Mouse (Mus musculus): ENCODE measurements around the gene Lmnb2. TPM values are rescaled to one million over a fixed set of nuclear protein-coding genes. Genes with fewer than 3 reads are reported as not detected.

Lmnb2 gene
- polyA plus RNA-seq, 2 experiments, result 2.8 to 11.3 TPM

- Histone ChIP-seq H3K27ac (no peak overlapping the region), H3K27me3 (ENCODE audit: control insufficient read depth, insufficient read depth, low read length) (peaks cover 2% of the 10 kb centered on the region; the same call in 1 of the 2 replicates), H3K36me3 (replicated peaks; ENCODE audit: control insufficient read depth, insufficient read depth, low read depth) (no peaks in the 10 kb centered on the region), H3K4me2 (ENCODE audit: low read depth) (peak overlapping the region; percentile 43), H3K4me3 (ENCODE audit: insufficient read depth in 1 of 2, low read depth in 2 of 2, low read length in 2 of 2) (peak overlapping the region in 1 of 2 experiments; percentile 31; a peak in 3 of 4 replicates), H3K4me1 (replicated peaks; ENCODE audit: control insufficient read depth in 2 of 2, insufficient read depth in 2 of 2, low read length in 1 of 2) (peaks cover 0 to 4% of the 10 kb centered on the region in 2 experiments; a peak in 2 of 4 replicates), H3K9me3 (ENCODE audit: control insufficient read depth, low read length) (no peaks in the 10 kb centered on the region), H3K9ac (replicated peaks) (no peak overlapping the region)
- 5% methylated on average over 16 of the region's 16 CpGs for WGBS (ENCODE audit: insufficient replicate concordance)
- ATAC-seq (ENCODE audit: insufficient read depth) (no peak), DNase-seq (ENCODE audit: low read depth in 3 of 3, low spot score in 3 of 3) (no peak)
- no peak for TF ChIP-seq CTCF (IDR thresholded peaks at IDR 0.05; ENCODE audit: low read depth)
- TF ChIP-seq EP300 (IDR thresholded peaks at IDR 0.05; ENCODE audit: low read depth), result no peak
These were observed 3.9 kb upstream of the Lmnb2 start for GRCm38 (mm10) chr10:80921923-80922322.

DNA sequence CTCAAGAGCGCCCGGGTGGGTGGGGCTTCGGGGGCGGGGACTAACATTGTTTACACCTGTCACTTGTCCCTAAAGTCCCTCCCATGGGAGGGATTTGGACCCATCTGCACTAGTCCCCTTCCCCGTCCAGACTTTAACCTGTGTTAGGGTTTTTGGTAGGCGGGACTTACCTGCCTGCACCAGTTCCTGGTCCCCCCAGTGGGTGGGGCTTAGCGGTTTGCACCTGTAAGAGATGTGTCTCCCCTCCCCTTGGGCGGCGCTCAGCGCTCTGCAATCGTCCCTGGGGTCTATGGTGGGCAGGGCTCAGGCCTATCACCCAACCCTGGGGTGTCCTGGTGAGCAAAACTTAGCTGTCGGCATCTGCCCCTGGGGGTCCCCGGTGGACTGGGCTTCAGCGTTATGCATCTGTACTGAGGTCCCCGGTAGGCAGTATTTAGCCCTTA is 688 bp downstream of the Lmnb2 start:
- 2% methylated on average over 15 of the region's 15 CpGs for WGBS (ENCODE audit: insufficient replicate concordance)
- peaks cover 11 to 12% of the 10 kb centered on the region in 2 experiments; a peak in 3 of 4 replicates for H3K4me1 ChIP-seq (replicated peaks; ENCODE audit: control insufficient read depth in 2 of 2, insufficient read depth in 2 of 2, low read length in 1 of 2)
- TF ChIP-seq CTCF (IDR thresholded peaks at IDR 0.05; ENCODE audit: low read depth) (no peak), EP300 (IDR thresholded peaks at IDR 0.05; ENCODE audit: low read depth) (no peak)
- peak overlapping the region; percentile 57 for H3K9ac ChIP-seq (replicated peaks)
- no peaks in the 10 kb centered on the region for H3K36me3 ChIP-seq (replicated peaks; ENCODE audit: control insufficient read depth, insufficient read depth, low read depth)
- H3K27ac ChIP-seq, result no peak overlapping the region
- no peaks in the 10 kb centered on the region for H3K9me3 ChIP-seq (ENCODE audit: control insufficient read depth, low read length)
- peaks cover 2% of the 10 kb centered on the region; the same call in 1 of the 2 replicates for H3K27me3 ChIP-seq (ENCODE audit: control insufficient read depth, insufficient read depth, low read length)
- ATAC-seq (ENCODE audit: insufficient read depth) (peak; percentile 17; the same call in 1 of the 2 replicates), DNase-seq (ENCODE audit: low read depth in 3 of 3, low spot score in 3 of 3) (no peak)
- peak overlapping the region; percentile 69 to 74 for H3K4me3 ChIP-seq (ENCODE audit: insufficient read depth in 1 of 2, low read depth in 2 of 2, low read length in 2 of 2)
- H3K4me2 ChIP-seq (ENCODE audit: low read depth), result peak overlapping the region; percentile 79

DNA sequence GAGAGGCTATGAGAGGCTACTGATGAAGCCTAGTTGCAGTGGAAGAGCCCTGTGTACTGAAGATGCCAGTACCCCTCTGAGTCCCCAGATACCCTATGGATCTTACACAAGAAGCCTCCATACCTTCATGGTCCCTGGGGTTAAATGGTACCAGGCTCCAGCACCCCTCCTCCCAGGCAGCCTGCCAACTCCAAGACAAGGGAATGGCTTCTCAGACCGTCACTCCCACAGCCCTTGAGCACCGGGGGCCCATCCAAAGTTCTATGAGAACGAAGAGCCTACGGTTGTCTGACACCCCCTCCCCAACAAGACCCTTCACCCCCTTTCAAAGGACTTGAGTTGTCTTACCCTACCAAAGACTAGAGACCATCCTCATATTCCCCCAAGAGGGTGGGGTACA is 2.3 kb downstream of the Lmnb2 start:
- no peaks in the 10 kb centered on the region for H3K36me3 ChIP-seq (replicated peaks; ENCODE audit: control insufficient read depth, insufficient read depth, low read depth)
- ATAC-seq (ENCODE audit: insufficient read depth), result no peak
- H3K4me1 ChIP-seq (replicated peaks; ENCODE audit: control insufficient read depth in 2 of 2, insufficient read depth in 2 of 2, low read length in 1 of 2), result peaks cover 10 to 12% of the 10 kb centered on the region in 2 experiments; a peak in 3 of 4 replicates
- WGBS (ENCODE audit: insufficient replicate concordance), result 73% methylated on average over 4 of the region's 4 CpGs
- H3K9ac ChIP-seq (replicated peaks), result no peak overlapping the region
- H3K27me3 ChIP-seq (ENCODE audit: control insufficient read depth, insufficient read depth, low read length), result peaks cover 2% of the 10 kb centered on the region; the same call in 1 of the 2 replicates
- H3K4me2 ChIP-seq (ENCODE audit: low read depth), result no peak overlapping the region
- DNase-seq (ENCODE audit: low read depth in 3 of 3, low spot score in 3 of 3), result no peak
- no peaks in the 10 kb centered on the region for H3K9me3 ChIP-seq (ENCODE audit: control insufficient read depth, low read length)
- H3K27ac ChIP-seq, result no peak overlapping the region
- TF ChIP-seq EP300 (IDR thresholded peaks at IDR 0.05; ENCODE audit: low read depth) (no peak), CTCF (IDR thresholded peaks at IDR 0.05; ENCODE audit: low read depth) (no peak)
- H3K4me3 ChIP-seq (ENCODE audit: insufficient read depth in 1 of 2, low read depth in 2 of 2, low read length in 2 of 2), result no peak overlapping the region

GRCm38 (mm10) chr10:80915260-80915659 is 2.8 kb downstream of the Lmnb2 start:
- Histone ChIP-seq H3K27me3 (ENCODE audit: control insufficient read depth, insufficient read depth, low read length) (peaks cover 2% of the 10 kb centered on the region; the same call in 1 of the 2 replicates), H3K4me1 (replicated peaks; ENCODE audit: control insufficient read depth in 2 of 2, insufficient read depth in 2 of 2, low read length in 1 of 2) (peaks cover 10 to 12% of the 10 kb centered on the region in 2 experiments; a peak in 3 of 4 replicates), H3K9ac (replicated peaks) (no peak overlapping the region), H3K4me3 (ENCODE audit: insufficient read depth in 1 of 2, low read depth in 2 of 2, low read length in 2 of 2) (no peak overlapping the region), H3K36me3 (replicated peaks; ENCODE audit: control insufficient read depth, insufficient read depth, low read depth) (no peaks in the 10 kb centered on the region), H3K9me3 (ENCODE audit: control insufficient read depth, low read length) (no peaks in the 10 kb centered on the region), H3K27ac (no peak overlapping the region), H3K4me2 (ENCODE audit: low read depth) (no peak overlapping the region)
- TF ChIP-seq CTCF (IDR thresholded peaks at IDR 0.05; ENCODE audit: low read depth) (no peak), EP300 (IDR thresholded peaks at IDR 0.05; ENCODE audit: low read depth) (peak; percentile 71)
- WGBS (ENCODE audit: insufficient replicate concordance), result 27% methylated on average over 2 of the region's 2 CpGs
- DNase-seq (ENCODE audit: low read depth in 3 of 3, low spot score in 3 of 3) (peak in 1 of 3 experiments; percentile 49), ATAC-seq (ENCODE audit: insufficient read depth) (no peak; the same call in 1 of the 2 replicates)

DNA sequence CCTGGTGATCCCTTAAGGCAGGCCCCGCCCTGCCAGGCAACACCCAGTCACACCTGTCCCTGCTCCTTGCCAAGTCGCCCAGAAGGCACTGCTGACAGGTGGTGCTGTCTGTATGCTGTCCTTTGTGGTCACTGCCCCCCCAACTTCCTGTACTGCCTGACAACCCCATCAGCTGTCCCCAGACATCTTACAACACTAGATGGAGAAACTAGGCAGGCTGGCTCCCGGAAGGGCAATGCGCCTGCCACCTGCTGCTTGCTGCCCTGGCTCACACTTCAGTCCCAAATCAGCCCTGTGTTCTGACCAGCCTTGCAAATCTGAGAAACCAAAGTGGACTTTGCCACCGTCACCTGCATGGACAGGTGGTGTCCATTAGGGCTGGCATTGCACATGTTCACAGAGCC is 3.8 kb downstream of the Lmnb2 start:
- Histone ChIP-seq H3K9me3 (ENCODE audit: control insufficient read depth, low read length) (no peaks in the 10 kb centered on the region), H3K4me2 (ENCODE audit: low read depth) (no peak overlapping the region), H3K4me3 (ENCODE audit: insufficient read depth in 1 of 2, low read depth in 2 of 2, low read length in 2 of 2) (no peak overlapping the region), H3K27me3 (ENCODE audit: control insufficient read depth, insufficient read depth, low read length) (peaks cover 2% of the 10 kb centered on the region; the same call in 1 of the 2 replicates), H3K9ac (replicated peaks) (no peak overlapping the region), H3K4me1 (replicated peaks; ENCODE audit: control insufficient read depth in 2 of 2, insufficient read depth in 2 of 2, low read length in 1 of 2) (peaks cover 10 to 12% of the 10 kb centered on the region in 2 experiments; a peak in 3 of 4 replicates), H3K36me3 (replicated peaks; ENCODE audit: control insufficient read depth, insufficient read depth, low read depth) (no peaks in the 10 kb centered on the region), H3K27ac (no peak overlapping the region)
- 68% methylated on average over 5 of the region's 5 CpGs for WGBS (ENCODE audit: insufficient replicate concordance)
- no peak for TF ChIP-seq CTCF (IDR thresholded peaks at IDR 0.05; ENCODE audit: low read depth)
- TF ChIP-seq EP300 (IDR thresholded peaks at IDR 0.05; ENCODE audit: low read depth), result no peak
- no peak for DNase-seq (ENCODE audit: low read depth in 3 of 3, low spot score in 3 of 3)
- no peak for ATAC-seq (ENCODE audit: insufficient read depth)

Measured in liver, embryonic 14.5 days (tissue).